Mouse (Mus musculus): ENCODE results near the gene Adarb2.

DNA sequence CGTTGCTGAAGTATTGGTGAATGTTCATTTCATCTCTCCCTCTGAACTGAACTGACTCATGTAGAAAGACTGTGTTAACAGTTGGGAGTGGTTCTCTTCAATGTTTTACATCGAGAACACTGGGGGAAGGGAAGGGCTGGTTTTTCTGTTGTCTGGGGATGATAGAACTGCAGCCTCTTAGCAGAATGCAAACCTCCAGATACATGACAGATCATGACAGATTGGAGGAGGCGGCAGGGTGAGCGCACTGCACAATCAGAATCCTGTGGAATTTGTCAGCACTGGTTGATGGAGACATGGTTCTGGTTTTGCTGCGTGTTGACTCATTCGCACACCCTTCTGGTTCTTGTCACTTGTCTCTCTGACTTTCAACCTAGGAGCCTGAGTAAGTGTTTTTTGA lies 203.4 kb downstream of the Adarb2 start:
- TF ChIP-seq CTCF (conservative IDR thresholded peaks at IDR 0.05; ENCODE audit: insufficient read depth, insufficient read length, low read depth, low read length) (no peak), POLR2A (IDR thresholded peaks at IDR 0.05; ENCODE audit: low read depth, low read length) (no peak)
